Mouse (Mus musculus) naive thymus-derived CD4-positive, alpha-beta T cell, adult 5 months (primary cell): ENCODE data around the gene Fgd4. TPM values are rescaled to one million over a fixed set of nuclear protein-coding genes. Genes with fewer than 3 reads are reported as not detected.

Experiments used
- polyA plus RNA-seq: library from polyadenylated mRNA; unstranded; fragments of 100-300 nt; shearing (Covaris generic); gene quantifications from one replicate; pipeline ENCODE4 v1.2.1, GENCODE M21; 2017

The Fgd4 gene
- polyA plus RNA-seq, result 0.39 TPM

GRCm38 (mm10) chr16:16600461-16600860, at the start of gene Fgd4:
TSS of gene Fgd4 (minus strand) at chr16:16600549.

Other genes starting within 250 kb of the Fgd4 start
- 42.2 TPM for gene Dnm1l, start 241.6 kb downstream of the Fgd4 start, polyA plus RNA-seq
- not detected for gene Olfr19, start 75.9 kb upstream of the Fgd4 start, polyA plus RNA-seq
- not detected for gene Spag6l, start 228.9 kb upstream of the Fgd4 start, polyA plus RNA-seq